In genomic region chr11:118898156-118898555, GRCm38 (mm10) we compare ENCODE assay signal across 16 mouse cellular contexts. TPM values are rescaled to one million over a fixed set of nuclear protein-coding genes. Genes with fewer than 3 reads are reported as not detected.
A peak's percentile ranks its signal among the peaks of the same experiment; 100 is the strongest.
DNase-seq lines count a peak whose midpoint lies in the region; ATAC-seq and TF ChIP-seq lines count a peak whose summit lies in the region.
"Had no signal": no experiment of that assay in that cellular context is flagged by ENCODE, and none has a peak within 500 bp of the region (broad histone marks: within the 10 kb centered on the region; RNA-seq: fewer than 3 reads in every experiment).

No protein-coding gene starts in this region.

- TF ChIP-seq CTCF in olfactory bulb, adult 2 months (IDR thresholded peaks at IDR 0.05; ENCODE audit: insufficient read depth, low read depth, low read length): no peak

- no peaks in the 10 kb centered on the region for H3K27me3 ChIP-seq in forebrain, embryonic 15.5 days
- H3K27me3 ChIP-seq in forebrain, embryonic 16.5 days (replicated peaks; ENCODE audit: control insufficient read depth, insufficient read depth, low read length): no peaks in the 10 kb centered on the region
- no peaks in the 10 kb centered on the region for H3K27me3 ChIP-seq in midbrain, embryonic 16.5 days (ENCODE audit: control insufficient read depth, insufficient read depth, low read depth, low read length)
- no peaks in the 10 kb centered on the region for H3K27me3 ChIP-seq in midbrain, embryonic 15.5 days (replicated peaks)
- no peaks in the 10 kb centered on the region for H3K27me3 ChIP-seq in hindbrain, embryonic 13.5 days

- no peaks in the 10 kb centered on the region for H3K9me3 ChIP-seq in forebrain, embryonic 15.5 days
- H3K9me3 ChIP-seq in forebrain, embryonic 16.5 days (ENCODE audit: control insufficient read depth, low read length): no peaks in the 10 kb centered on the region
- H3K9me3 ChIP-seq in midbrain, embryonic 16.5 days (replicated peaks; ENCODE audit: control insufficient read depth, low read length, poor library complexity, severe bottlenecking): no peaks in the 10 kb centered on the region
- no peaks in the 10 kb centered on the region for H3K9me3 ChIP-seq in midbrain, embryonic 15.5 days
- no peaks in the 10 kb centered on the region for H3K9me3 ChIP-seq in hindbrain, embryonic 13.5 days
- H3K9me3 ChIP-seq: embryonic facial prominence, embryonic 12.5 days; heart, embryonic 15.5 days; limb, embryonic 15.5 days had no signal

- no peak overlapping the region for H3K27ac ChIP-seq in forebrain, embryonic 15.5 days (replicated peaks)
- H3K27ac ChIP-seq in forebrain, embryonic 16.5 days (ENCODE audit: low read length): no peak overlapping the region
- no peak overlapping the region for H3K27ac ChIP-seq in midbrain, embryonic 16.5 days (ENCODE audit: low read length)
- H3K27ac ChIP-seq in midbrain, embryonic 15.5 days: no peak overlapping the region
- H3K27ac ChIP-seq in hindbrain, embryonic 13.5 days: peak overlapping the region; percentile 82
- H3K27ac ChIP-seq in olfactory bulb, adult 2 months (ENCODE audit: insufficient read depth, low read depth, low read length): peak overlapping the region; percentile 83
- H3K27ac ChIP-seq: embryonic facial prominence, embryonic 12.5 days; heart, embryonic 15.5 days; limb, embryonic 15.5 days; macrophage had no signal

- no peaks in the 10 kb centered on the region for H3K36me3 ChIP-seq in forebrain, embryonic 15.5 days
- H3K36me3 ChIP-seq in forebrain, embryonic 16.5 days (ENCODE audit: control insufficient read depth, insufficient read depth): no peaks in the 10 kb centered on the region
- H3K36me3 ChIP-seq in midbrain, embryonic 16.5 days (ENCODE audit: control insufficient read depth, insufficient read depth, low read length): no peaks in the 10 kb centered on the region
- H3K36me3 ChIP-seq in midbrain, embryonic 15.5 days (replicated peaks): no peaks in the 10 kb centered on the region
- H3K36me3 ChIP-seq in hindbrain, embryonic 13.5 days: no peaks in the 10 kb centered on the region
- H3K36me3 ChIP-seq: embryonic facial prominence, embryonic 12.5 days; heart, embryonic 15.5 days; limb, embryonic 15.5 days had no signal

- no peak overlapping the region for H3K4me3 ChIP-seq in forebrain, embryonic 15.5 days
- H3K4me3 ChIP-seq in forebrain, embryonic 16.5 days (replicated peaks; ENCODE audit: low read length): no peak overlapping the region
- no peak overlapping the region for H3K4me3 ChIP-seq in midbrain, embryonic 16.5 days (ENCODE audit: low read depth, low read length)
- H3K4me3 ChIP-seq in midbrain, embryonic 15.5 days: no peak overlapping the region
- H3K4me3 ChIP-seq in hindbrain, embryonic 13.5 days: no peak overlapping the region
- no peak overlapping the region for H3K4me3 ChIP-seq in olfactory bulb, adult 2 months (ENCODE audit: insufficient read depth, low read depth, low read length)
- H3K4me3 ChIP-seq: embryonic facial prominence, embryonic 12.5 days; heart, embryonic 15.5 days; limb, embryonic 15.5 days had no signal

- TF ChIP-seq POLR2A in olfactory bulb, adult 2 months (IDR thresholded peaks at IDR 0.05; ENCODE audit: insufficient read depth, low read depth, low read length): no peak

- 0 out of 2 replicates have a peak overlapping the region, but pooled peaks have one; percentile 4 for H3K9ac ChIP-seq in forebrain, embryonic 15.5 days (replicated peaks)
- no peak overlapping the region for H3K9ac ChIP-seq in forebrain, embryonic 16.5 days (replicated peaks; ENCODE audit: low read depth, low read length)
- H3K9ac ChIP-seq in midbrain, embryonic 16.5 days (ENCODE audit: low read depth, low read length): peak overlapping the region; percentile 12; the same call in 1 of the 2 replicates
- no peak overlapping the region for H3K9ac ChIP-seq in midbrain, embryonic 15.5 days
- peak overlapping the region; percentile 64; the same call in 1 of the 2 replicates for H3K9ac ChIP-seq in hindbrain, embryonic 13.5 days
- H3K9ac ChIP-seq: embryonic facial prominence, embryonic 12.5 days; heart, embryonic 15.5 days; limb, embryonic 15.5 days; liver, postnatal 0 days had no signal

- DNase-seq in retina, postnatal 1 day: no peak
- no peak for DNase-seq in right cerebral cortex, adult 18-20 months
- DNase-seq: adrenal gland, postnatal 14 days; liver, postnatal 0 days; thymus, postnatal 36 days had no signal

- H3K4me1 ChIP-seq in forebrain, embryonic 15.5 days: peaks cover 38% of the 10 kb centered on the region
- H3K4me1 ChIP-seq in forebrain, embryonic 16.5 days (replicated peaks; ENCODE audit: control insufficient read depth, insufficient read depth, low read length): peaks cover 25% of the 10 kb centered on the region
- peaks cover 33% of the 10 kb centered on the region for H3K4me1 ChIP-seq in midbrain, embryonic 16.5 days (ENCODE audit: control insufficient read depth, insufficient read depth, low read length)
- peaks cover 38% of the 10 kb centered on the region for H3K4me1 ChIP-seq in midbrain, embryonic 15.5 days
- peaks cover 69% of the 10 kb centered on the region for H3K4me1 ChIP-seq in hindbrain, embryonic 13.5 days (replicated peaks)
- peaks cover 69% of the 10 kb centered on the region for H3K4me1 ChIP-seq in olfactory bulb, adult 2 months (ENCODE audit: control insufficient read depth, insufficient read depth, low read length)
- H3K4me1 ChIP-seq: embryonic facial prominence, embryonic 12.5 days; heart, embryonic 15.5 days had no signal

- H3K4me2 ChIP-seq in forebrain, embryonic 15.5 days (replicated peaks): no peak overlapping the region
- no peak overlapping the region for H3K4me2 ChIP-seq in forebrain, embryonic 16.5 days (ENCODE audit: low read length)
- H3K4me2 ChIP-seq in midbrain, embryonic 16.5 days (ENCODE audit: low read length): no peak overlapping the region
- no peak overlapping the region for H3K4me2 ChIP-seq in midbrain, embryonic 15.5 days
- no peak overlapping the region for H3K4me2 ChIP-seq in hindbrain, embryonic 13.5 days
- H3K4me2 ChIP-seq: embryonic facial prominence, embryonic 12.5 days; heart, embryonic 15.5 days; limb, embryonic 15.5 days had no signal

- WGBS in forebrain, embryonic 15.5 days: 62% methylated on average over 10 of the region's 10 CpGs
- WGBS in forebrain, embryonic 16.5 days: 68% methylated on average over 10 of the region's 10 CpGs
- WGBS in midbrain, embryonic 16.5 days: 61% methylated on average over 10 of the region's 10 CpGs
- WGBS in midbrain, embryonic 15.5 days: 59% methylated on average over 10 of the region's 10 CpGs
- WGBS in hindbrain, embryonic 13.5 days: 68% methylated on average over 10 of the region's 10 CpGs
- WGBS in olfactory bulb, adult 2 months: 62% methylated on average over 10 of the region's 10 CpGs

- no peak for ATAC-seq in forebrain, embryonic 15.5 days (replicated peaks)
- no peak for ATAC-seq in forebrain, embryonic 16.5 days
- no peak for ATAC-seq in midbrain, embryonic 16.5 days
- ATAC-seq in midbrain, embryonic 15.5 days (replicated peaks): no peak
- no peak for ATAC-seq in hindbrain, embryonic 13.5 days (ENCODE audit: low FRiP score)
- ATAC-seq: CD4-positive, CD25-positive, alpha-beta regulatory T cell, adult 4 months; liver, postnatal 0 days had no signal

RNA-seq across cellular contexts. Expression of gene Rbfox3, which starts 13.2 kb away (rescaled TPM):
- 51.1 and 57.2 TPM in 2 replicates for polyA plus RNA-seq in forebrain, embryonic 15.5 days (2015; fragmentation: Nextera tagmentation; extraction: Ambion mirVana)
- polyA plus RNA-seq in forebrain, embryonic 16.5 days (2015; fragmentation: Nextera tagmentation; extraction: Ambion mirVana): 46.4 and 56.3 TPM in 2 replicates
- 49.1 and 54.9 TPM in 2 replicates for polyA plus RNA-seq in midbrain, embryonic 16.5 days (2015; fragmentation: Nextera tagmentation; extraction: Ambion mirVana)
- polyA plus RNA-seq in midbrain, embryonic 15.5 days (2015; fragmentation: Nextera tagmentation; extraction: Ambion mirVana): 53.5 and 54.2 TPM in 2 replicates
- polyA plus RNA-seq in hindbrain, embryonic 13.5 days (2015; fragmentation: Nextera tagmentation; extraction: Ambion mirVana): 54.3 and 55.2 TPM in 2 replicates
- 164 TPM in 1 of 2 replicates, not detected in the other for polyA plus RNA-seq in olfactory bulb, adult 2 months (2012; ENCODE audit: insufficient read depth, insufficient read length, low replicate concordance, missing spikeins)
- polyA plus RNA-seq: CD4-positive, CD25-positive, alpha-beta regulatory T cell, adult 4 months; macrophage had no signal

Comparison
In these comparisons a context has a peak if more than half of its experiments do, and no peak if none do; other contexts are left out.
1. H3K9ac ChIP-seq: peak in forebrain, embryonic 15.5 days (single experiment), midbrain, embryonic 16.5 days (single experiment) and hindbrain, embryonic 13.5 days (single experiment); none in forebrain, embryonic 16.5 days (single experiment) and midbrain, embryonic 15.5 days (single experiment).
2. H3K27ac ChIP-seq: peak in hindbrain, embryonic 13.5 days (single experiment) and olfactory bulb, adult 2 months (single experiment); none in forebrain, embryonic 15.5 days (single experiment), forebrain, embryonic 16.5 days (single experiment), midbrain, embryonic 16.5 days (single experiment) and midbrain, embryonic 15.5 days (single experiment).